Mouse (Mus musculus) neural tube, embryonic 11.5 days (tissue): Measurements from ENCODE around the gene 3110082I17Rik. TPM values are rescaled to one million over a fixed set of nuclear protein-coding genes. Genes with fewer than 3 reads are reported as not detected.

ENCODE experiments used
- ATAC-seq: fragments of 200-750 bp; cut with Nextera tagmentation; 2 replicates; pipeline ENCODE4 v1.8.0; 2017; ENCODE audit warnings: moderate number of reproducible peaks, mild to moderate bottlenecking, moderate TSS enrichment, moderate library complexity; ENCODE audit not compliant: insufficient read depth, low FRiP score, low TSS enrichment
- DNase-seq: peaks from one replicate; pipeline ENCODE4 v3.0.0-alpha.2; 2015; ENCODE audit warnings: low spot score
- H3K27ac ChIP-seq: fragments of 300-500 bp; sonication (generic); 2 replicates; pipeline ENCODE4 v1.5.1; 2014; ENCODE audit warnings: low read depth, mild to moderate bottlenecking, low read length
- H3K27me3 ChIP-seq: fragments of 300-500 bp; sonication (generic); 2 replicates; pipeline ENCODE4 v1.6.1; 2014; ENCODE audit warnings: mild to moderate bottlenecking, low read length, mixed read lengths; ENCODE audit not compliant: control insufficient read depth, insufficient read depth
- H3K36me3 ChIP-seq: fragments of 300-500 bp; sonication (generic); 2 replicates; pipeline ENCODE4 v1.6.1; 2014; ENCODE audit warnings: mild to moderate bottlenecking, low read length, moderate library complexity, mixed read lengths; ENCODE audit not compliant: control insufficient read depth, insufficient read depth
- H3K4me1 ChIP-seq: fragments of 300-500 bp; sonication (generic); 2 replicates; pipeline ENCODE4 v1.6.1; 2014; ENCODE audit warnings: low read length, mixed read lengths; ENCODE audit not compliant: control insufficient read depth, insufficient read depth
- H3K4me2 ChIP-seq: fragments of 300-500 bp; sonication (generic); 2 replicates; pipeline ENCODE4 v1.6.1; 2014; ENCODE audit warnings: low read depth, mild to moderate bottlenecking, moderate library complexity
- H3K4me3 ChIP-seq: fragments of 300-500 bp; sonication (generic); 2 replicates; pipeline ENCODE4 v1.5.1; 2014; ENCODE audit warnings: low read depth, low read length
- H3K9ac ChIP-seq: fragments of 300-500 bp; sonication (generic); 2 replicates; pipeline ENCODE4 v1.6.1; 2014; ENCODE audit warnings: mild to moderate bottlenecking, low read length
- H3K9me3 ChIP-seq: fragments of 300-500 bp; sonication (generic); 2 replicates; pipeline ENCODE4 v1.6.1; 2016; ENCODE audit warnings: low read length; ENCODE audit not compliant: control insufficient read depth
- WGBS: fragments of 180-500 bp; shearing (Covaris S2); extraction: QIAGEN DNeasy Blood & Tissue Kit; methylation state at CpG from one replicate; pipeline ENCODE4 v1.1.7; 2014; 5-methylcytosine and 5-hydroxymethylcytosine counted together
- polyA plus RNA-seq: library from polyadenylated mRNA; unstranded; fragments of >200 nt; fragmentation: Nextera tagmentation; extraction: Ambion mirVana; gene quantifications from 2 replicates; pipeline ENCODE4 v1.2.1, GENCODE M21; 2014

3110082I17Rik gene
- polyA plus RNA-seq, 1 experiment from 2014 or later = 37.6 TPM

- no peak for ATAC-seq
- Histone ChIP-seq H3K27me3 (no peaks in the 10 kb centered on the region), H3K4me1 (peaks cover 12% of the 10 kb centered on the region), H3K4me2 (no peak overlapping the region), H3K27ac (no peak overlapping the region), H3K36me3 (no peaks in the 10 kb centered on the region; the same call in 1 of the 2 replicates), H3K9ac (no peak overlapping the region), H3K4me3 (no peak overlapping the region), H3K9me3 (no peaks in the 10 kb centered on the region)
- no peak for DNase-seq
- WGBS = 82% methylated on average over 6 of the region's 6 CpGs
Observed at GRCm38 (mm10) chr5:139448025-139448424, 12.3 kb downstream of the 3110082I17Rik start.

GRCm38 (mm10) chr5:139445258-139445657 lies 15.1 kb downstream of the 3110082I17Rik start:
- Histone ChIP-seq H3K36me3 (no peaks in the 10 kb centered on the region), H3K9ac (no peak overlapping the region), H3K4me1 (peaks cover 12% of the 10 kb centered on the region), H3K4me3 (no peak overlapping the region), H3K9me3 (no peaks in the 10 kb centered on the region), H3K27ac (no peak overlapping the region), H3K27me3 (no peaks in the 10 kb centered on the region), H3K4me2 (no peak overlapping the region)
- ATAC-seq = no peak
- 90% methylated on average over 8 of the region's 8 CpGs for WGBS
- DNase-seq = no peak

GRCm38 (mm10) chr5:139442962-139443361 lies 17.4 kb downstream of the 3110082I17Rik start:
- 68% methylated on average over 4 of the region's 4 CpGs for WGBS

GRCm38 (mm10) chr5:139442428-139442827 lies 17.9 kb downstream of the 3110082I17Rik start:
- Histone ChIP-seq H3K27me3 (no peaks in the 10 kb centered on the region), H3K9ac (no peak overlapping the region), H3K4me1 (no peaks in the 10 kb centered on the region), H3K36me3 (no peaks in the 10 kb centered on the region), H3K9me3 (no peaks in the 10 kb centered on the region), H3K27ac (no peak overlapping the region), H3K4me2 (no peak overlapping the region), H3K4me3 (no peak overlapping the region)
- ATAC-seq (no peak), DNase-seq (peak; percentile 43)
- 63% methylated on average over 12 of the region's 12 CpGs for WGBS

More at GRCm38 (mm10) chr5:139442962-139443361, 17.4 kb downstream of the 3110082I17Rik start:
- no peaks in the 10 kb centered on the region for H3K9me3 ChIP-seq
- DNase-seq (no peak), ATAC-seq (no peak)
- H3K36me3 ChIP-seq = no peaks in the 10 kb centered on the region
- H3K4me3 ChIP-seq = no peak overlapping the region
- H3K27me3 ChIP-seq = no peaks in the 10 kb centered on the region
- 0 out of 2 replicates have a peak overlapping the region, but pooled peaks have one; percentile 20 for H3K27ac ChIP-seq
- no peak overlapping the region for H3K9ac ChIP-seq
- no peaks in the 10 kb centered on the region for H3K4me1 ChIP-seq
- no peak overlapping the region for H3K4me2 ChIP-seq

GRCm38 (mm10) chr5:139441726-139442018 lies 18.7 kb downstream of the 3110082I17Rik start:
- Histone ChIP-seq H3K4me3 (no peak overlapping the region), H3K9ac (no peak overlapping the region), H3K36me3 (no peaks in the 10 kb centered on the region; the same call in 1 of the 2 replicates), H3K27me3 (no peaks in the 10 kb centered on the region), H3K9me3 (no peaks in the 10 kb centered on the region), H3K4me2 (no peak overlapping the region), H3K4me1 (no peaks in the 10 kb centered on the region), H3K27ac (no peak overlapping the region)
- WGBS = 98% methylated on average over 2 of the region's 2 CpGs
- no peak for DNase-seq
- ATAC-seq = no peak

- ATAC-seq (no peak), DNase-seq (no peak)
- H3K9me3 ChIP-seq = no peaks in the 10 kb centered on the region
- WGBS = 92% methylated on average over 11 of the region's 11 CpGs
- H3K36me3 ChIP-seq = no peaks in the 10 kb centered on the region; the same call in 1 of the 2 replicates
- H3K4me3 ChIP-seq = no peak overlapping the region
- no peaks in the 10 kb centered on the region for H3K27me3 ChIP-seq
- H3K9ac ChIP-seq = no peak overlapping the region
- H3K27ac ChIP-seq = no peak overlapping the region
- H3K4me2 ChIP-seq = no peak overlapping the region
- H3K4me1 ChIP-seq = no peaks in the 10 kb centered on the region
Observed at GRCm38 (mm10) chr5:139440926-139441725, 19.2 kb downstream of the 3110082I17Rik start.

GRCm38 (mm10) chr5:139440451-139440850 lies 19.9 kb downstream of the 3110082I17Rik start:
- no peak overlapping the region for H3K27ac ChIP-seq
- H3K4me2 ChIP-seq = no peak overlapping the region
- no peak overlapping the region for H3K4me3 ChIP-seq
- no peaks in the 10 kb centered on the region for H3K27me3 ChIP-seq
- H3K4me1 ChIP-seq = peaks cover 1% of the 10 kb centered on the region
- H3K9ac ChIP-seq = no peak overlapping the region
- ATAC-seq = no peak
- no peaks in the 10 kb centered on the region for H3K9me3 ChIP-seq
- no peak for DNase-seq
- no peaks in the 10 kb centered on the region; the same call in 1 of the 2 replicates for H3K36me3 ChIP-seq
- 94% methylated on average over 5 of the region's 5 CpGs for WGBS

- no peak overlapping the region for H3K4me3 ChIP-seq
- no peaks in the 10 kb centered on the region; the same call in 1 of the 2 replicates for H3K36me3 ChIP-seq
- H3K9me3 ChIP-seq = no peaks in the 10 kb centered on the region
- ATAC-seq (no peak), DNase-seq (no peak)
- no peak overlapping the region for H3K4me2 ChIP-seq
- H3K4me1 ChIP-seq = peaks cover 16% of the 10 kb centered on the region
- no peaks in the 10 kb centered on the region for H3K27me3 ChIP-seq
- 85% methylated on average over 12 of the region's 12 CpGs for WGBS
- H3K9ac ChIP-seq = no peak overlapping the region
- no peak overlapping the region for H3K27ac ChIP-seq
Observed at GRCm38 (mm10) chr5:139438440-139438839, 21.9 kb downstream of the 3110082I17Rik start.

- Histone ChIP-seq H3K9ac (no peak overlapping the region), H3K27me3 (no peaks in the 10 kb centered on the region), H3K4me1 (peaks cover 16% of the 10 kb centered on the region), H3K27ac (no peak overlapping the region), H3K9me3 (no peaks in the 10 kb centered on the region), H3K4me3 (no peak overlapping the region), H3K4me2 (no peak overlapping the region), H3K36me3 (no peaks in the 10 kb centered on the region; the same call in 1 of the 2 replicates)
- DNase-seq (no peak), ATAC-seq (no peak)
- WGBS = 95% methylated on average over 4 of the region's 4 CpGs
Observed at GRCm38 (mm10) chr5:139437769-139438168, 22.6 kb downstream of the 3110082I17Rik start.
